Mouse (Mus musculus) liver, adult 2 months (tissue): ENCODE data around the gene Cd52.

Experiments
- CTCF ChIP-seq: fragments of 200-500 bp; IDR thresholded peaks from 2 replicates; pipeline ENCODE4 v1.5.1; 2011; ENCODE audit warnings: low read depth, low read length, control low read depth
- POLR2A ChIP-seq: fragments of 200-500 bp; IDR thresholded peaks from 2 replicates; pipeline ENCODE4 v1.6.1; 2011; ENCODE audit warnings: low read length, control low read depth; ENCODE audit not compliant: insufficient read depth; ENCODE audit errors: extremely low read depth

DNA sequence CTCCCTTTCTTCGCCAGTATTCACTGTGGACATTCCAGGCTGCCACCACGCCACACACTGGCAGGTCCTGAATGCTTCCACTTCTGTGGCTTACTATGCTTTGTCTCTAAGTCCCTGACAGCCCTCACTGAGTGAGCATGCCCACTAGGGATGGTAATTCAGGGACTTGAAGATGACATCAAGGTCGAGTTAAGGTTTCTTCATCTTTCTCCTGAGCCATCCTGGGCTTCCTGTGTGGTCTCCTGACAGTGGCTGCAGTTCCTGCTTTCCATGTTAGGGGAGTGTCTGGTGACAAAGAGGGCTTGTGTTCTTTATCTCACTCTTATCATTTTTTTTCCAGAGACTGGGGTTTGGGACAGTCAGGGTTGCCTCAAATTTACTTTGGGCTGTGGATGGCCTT lies 15.8 kb upstream of the Cd52 start:
- TF ChIP-seq CTCF = no peak
- TF ChIP-seq POLR2A = no peak
